Mouse (Mus musculus): ENCODE results near the gene Rab19. TPM values are rescaled to one million over a fixed set of nuclear protein-coding genes. Genes with fewer than 3 reads are reported as not detected.
"Not testable (repeated sequence)": the region's sequence is repeated elsewhere in the genome, so short reads cannot be mapped to it uniquely, and the experiment has no call there.

Rab19 gene
- polyA plus RNA-seq, 1 experiment from 2014 or later, result 0.81 TPM

DNA sequence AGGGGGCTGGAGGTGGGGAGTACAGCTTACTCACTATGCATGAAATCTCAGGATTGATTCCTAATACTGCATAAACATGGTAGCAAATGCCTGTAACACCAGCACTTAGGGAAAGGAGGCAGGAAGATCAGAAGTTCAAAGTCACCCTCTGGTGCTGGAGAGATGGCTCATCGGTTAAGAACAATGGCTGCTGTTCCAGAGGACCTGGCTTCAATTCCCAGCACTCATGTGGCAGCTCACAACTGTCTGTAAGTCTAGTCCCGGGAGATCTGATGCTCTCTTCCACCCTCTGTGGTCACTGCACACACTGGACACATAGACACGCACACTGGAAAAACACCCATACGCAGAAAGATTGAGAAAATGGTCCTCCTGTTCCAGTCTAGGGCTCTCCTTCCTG lies 52.2 kb downstream of the Rab19 start:
- Histone ChIP-seq H3K4me3 (replicated peaks) (no peak overlapping the region), H3K4me1 (replicated peaks) (no peaks in the 10 kb centered on the region), H3K9me3 (no peaks in the 10 kb centered on the region), H3K27me3 (no peaks in the 10 kb centered on the region), H3K36me3 (no peaks in the 10 kb centered on the region), H3K27ac (no peak overlapping the region), H3K9ac (replicated peaks) (no peak overlapping the region), H3K4me2 (no peak overlapping the region)
- ATAC-seq (ENCODE audit: insufficient number of reproducible peaks, insufficient read depth, low FRiP score, low TSS enrichment, low read depth), result no peak
- 88% methylated on average over 4 of the region's 4 CpGs for WGBS

DNA sequence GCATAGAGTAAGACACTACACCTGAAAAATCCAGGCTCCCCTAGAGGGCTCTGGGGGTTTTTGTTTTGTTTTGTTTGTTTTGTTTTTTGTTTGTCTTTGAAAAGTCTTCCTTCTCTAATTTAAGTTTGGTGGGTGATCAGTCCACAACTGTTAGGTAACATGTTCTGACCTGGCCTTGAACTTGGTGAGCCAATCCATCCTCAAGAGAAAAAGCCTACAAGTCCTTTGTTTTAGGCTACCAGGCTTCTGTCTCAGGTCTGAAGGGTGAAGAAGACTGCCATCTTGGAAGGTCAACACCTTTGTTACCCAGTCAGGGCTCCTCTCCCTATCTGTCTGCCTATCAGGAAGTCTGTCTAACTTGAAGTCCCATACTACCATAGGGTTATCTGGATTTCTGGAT lies 52.7 kb downstream of the Rab19 start:
- no peaks in the 10 kb centered on the region for H3K9me3 ChIP-seq
- no peak overlapping the region for H3K4me2 ChIP-seq
- H3K27ac ChIP-seq, result no peak overlapping the region
- no peak overlapping the region for H3K4me3 ChIP-seq (replicated peaks)
- H3K4me1 ChIP-seq (replicated peaks), result no peaks in the 10 kb centered on the region
- no peak overlapping the region for H3K9ac ChIP-seq (replicated peaks)
- no peaks in the 10 kb centered on the region for H3K27me3 ChIP-seq
- H3K36me3 ChIP-seq, result no peaks in the 10 kb centered on the region
- ATAC-seq (ENCODE audit: insufficient number of reproducible peaks, insufficient read depth, low FRiP score, low TSS enrichment, low read depth), result no peak

DNA sequence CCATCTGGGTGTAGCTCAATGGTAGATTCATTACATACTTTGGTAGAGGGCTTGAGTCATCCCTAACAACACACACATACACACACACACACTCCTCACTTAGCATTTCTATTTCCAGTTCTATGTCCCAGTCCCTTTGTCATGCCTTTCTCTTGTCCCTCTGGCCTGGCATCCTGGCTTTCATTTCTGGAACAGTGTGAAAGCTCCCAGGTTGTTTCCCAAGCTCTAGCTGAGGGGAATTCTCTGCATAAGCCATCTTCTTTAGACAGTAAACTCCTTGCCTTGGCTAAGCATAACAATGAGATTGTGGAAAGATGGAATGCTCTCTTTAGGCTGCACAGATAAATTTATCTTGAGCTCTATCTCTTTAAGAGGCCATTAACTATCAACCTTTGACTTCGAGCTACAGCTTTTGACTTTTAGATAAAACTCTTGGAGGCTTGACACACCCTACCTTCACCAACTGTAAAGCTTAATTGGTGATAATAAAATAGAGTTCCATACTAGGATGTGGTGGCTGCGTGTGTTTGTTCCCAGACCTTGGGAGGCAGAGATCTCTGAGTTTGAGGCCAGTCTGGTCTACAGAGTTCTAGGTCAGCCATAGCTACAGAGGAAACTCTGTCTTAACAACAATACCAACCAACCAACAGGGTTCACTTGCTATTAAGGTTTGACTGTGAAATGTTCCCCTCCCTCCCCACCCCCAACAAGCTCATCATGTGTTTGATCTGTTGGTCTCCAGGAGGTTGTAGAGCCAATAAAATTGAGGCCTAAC lies 53.3 kb downstream of the Rab19 start:
- Histone ChIP-seq H3K4me1 (replicated peaks) (no peaks in the 10 kb centered on the region), H3K27ac (no peak overlapping the region), H3K9me3 (no peaks in the 10 kb centered on the region), H3K9ac (replicated peaks) (no peak overlapping the region), H3K27me3 (no peaks in the 10 kb centered on the region; the same call in 1 of the 2 replicates), H3K4me2 (no peak overlapping the region), H3K4me3 (replicated peaks) (no peak overlapping the region), H3K36me3 (no peaks in the 10 kb centered on the region)
- no peak for ATAC-seq (ENCODE audit: insufficient number of reproducible peaks, insufficient read depth, low FRiP score, low TSS enrichment, low read depth)
- 83% methylated on average over 2 of the region's 2 CpGs for WGBS

DNA sequence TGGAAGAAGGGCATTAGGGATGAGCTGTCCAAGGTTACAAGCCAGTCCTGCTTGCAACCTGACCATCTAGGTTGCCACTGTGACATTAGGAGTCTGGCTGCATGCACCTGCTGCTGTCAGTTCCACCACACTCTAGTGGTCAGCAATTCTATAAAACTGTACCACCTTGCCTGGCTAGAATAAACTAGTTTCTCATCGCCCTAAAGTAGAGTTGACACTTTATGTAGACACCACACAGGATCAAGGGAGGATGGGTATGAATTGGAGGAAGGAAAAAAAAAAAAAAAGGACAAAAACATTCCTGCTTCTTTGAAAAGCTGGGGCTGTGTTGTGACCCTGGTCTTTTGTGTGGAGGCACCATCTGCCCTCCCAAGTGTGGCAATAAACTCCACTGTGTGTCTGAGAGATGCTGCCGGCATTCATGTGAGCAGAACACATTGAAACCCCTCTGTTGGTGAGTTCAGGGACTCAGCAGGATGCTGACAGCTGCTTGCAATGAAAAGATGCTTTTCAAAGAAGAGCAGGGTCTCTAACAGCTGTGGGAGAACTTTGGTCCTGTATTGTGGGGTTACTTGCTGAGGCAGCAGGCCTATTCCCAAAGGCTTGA lies 54.0 kb downstream of the Rab19 start:
- Histone ChIP-seq H3K36me3 (no peaks in the 10 kb centered on the region), H3K4me1 (replicated peaks) (no peaks in the 10 kb centered on the region), H3K27ac (no peak overlapping the region), H3K27me3 (no peaks in the 10 kb centered on the region; the same call in 1 of the 2 replicates), H3K4me3 (replicated peaks) (no peak overlapping the region), H3K9me3 (no peaks in the 10 kb centered on the region), H3K4me2 (no peak overlapping the region), H3K9ac (replicated peaks) (no peak overlapping the region)
- 68% methylated on average over 2 of the region's 2 CpGs for WGBS
- ATAC-seq (ENCODE audit: insufficient number of reproducible peaks, insufficient read depth, low FRiP score, low TSS enrichment, low read depth), result no peak

DNA sequence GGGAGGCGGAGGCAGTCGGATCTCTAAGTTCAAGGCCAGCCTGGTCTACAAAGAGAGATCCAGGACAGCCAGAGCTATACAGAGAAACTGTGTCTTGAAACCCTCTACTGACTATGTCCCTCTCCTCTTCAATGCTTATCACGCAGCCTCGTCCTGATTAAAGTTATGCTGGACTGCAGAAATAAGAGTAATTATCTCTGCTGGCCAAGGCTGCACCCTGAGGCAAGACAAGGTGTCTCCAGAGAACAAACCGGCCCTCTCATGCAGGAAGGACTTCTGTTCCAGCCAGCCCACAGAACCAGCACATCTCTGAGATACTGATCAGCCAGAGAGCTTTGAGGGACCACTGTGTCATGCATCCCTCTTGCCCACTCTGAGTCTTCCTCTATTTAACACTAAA lies 54.9 kb downstream of the Rab19 start:
- no peaks in the 10 kb centered on the region for H3K36me3 ChIP-seq
- no peaks in the 10 kb centered on the region for H3K9me3 ChIP-seq
- H3K4me1 ChIP-seq (replicated peaks), result no peaks in the 10 kb centered on the region
- no peak overlapping the region for H3K27ac ChIP-seq
- no peaks in the 10 kb centered on the region; the same call in 1 of the 2 replicates for H3K27me3 ChIP-seq
- H3K9ac ChIP-seq (replicated peaks), result no peak overlapping the region
- no peak for ATAC-seq (ENCODE audit: insufficient number of reproducible peaks, insufficient read depth, low FRiP score, low TSS enrichment, low read depth)
- no peak overlapping the region for H3K4me2 ChIP-seq
- WGBS, result 86% methylated on average over 5 of the region's 5 CpGs
- H3K4me3 ChIP-seq (replicated peaks), result no peak overlapping the region

DNA sequence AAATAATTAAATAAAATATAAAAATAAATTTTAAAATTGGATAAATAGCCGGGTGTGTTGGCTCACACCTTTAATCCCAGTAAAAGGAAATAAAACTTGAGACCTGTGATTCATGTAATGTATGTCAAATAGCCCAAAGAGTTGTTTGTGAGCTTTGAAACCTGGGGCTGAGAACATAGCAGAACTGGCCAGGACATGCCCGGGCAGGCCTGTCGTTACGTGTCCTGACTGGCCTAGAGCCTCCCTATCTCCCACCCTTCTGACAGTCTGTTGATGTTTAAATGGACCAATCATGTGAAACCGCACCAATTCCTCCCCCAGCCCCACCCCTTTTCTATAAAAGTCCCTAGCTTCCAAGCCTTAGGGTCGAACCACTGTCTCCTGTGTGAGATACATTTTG lies 56.5 kb downstream of the Rab19 start:
- not testable (repeated sequence) for H3K36me3 ChIP-seq; H3K27ac ChIP-seq; H3K4me2 ChIP-seq; ATAC-seq (ENCODE audit: insufficient number of reproducible peaks, insufficient read depth, low FRiP score, low TSS enrichment, low read depth); H3K4me1 ChIP-seq (replicated peaks); H3K9ac ChIP-seq (replicated peaks); H3K9me3 ChIP-seq; H3K27me3 ChIP-seq; H3K4me3 ChIP-seq (replicated peaks)
- WGBS, result 88% methylated on average over 6 of the region's 6 CpGs

Other genes starting within 250 kb of the Rab19 start
- 11.3 and 11.6 TPM in 2 replicates for gene Kdm7a, start 174.4 kb upstream of the Rab19 start, polyA plus RNA-seq (2016; fragmentation: Nextera tagmentation; extraction: Ambion mirVana)
- 55.7 and 60.3 TPM in 2 replicates for gene Slc37a3, start 3.5 kb upstream of the Rab19 start, polyA plus RNA-seq (2016; fragmentation: Nextera tagmentation; extraction: Ambion mirVana)
- gene Mkrn1, start 39.3 kb downstream of the Rab19 start, polyA plus RNA-seq (2016; fragmentation: Nextera tagmentation; extraction: Ambion mirVana), result 45.0 and 46.4 TPM in 2 replicates
- 34.9 and 35.3 TPM in 2 replicates for gene Dennd2a, start 176.7 kb downstream of the Rab19 start, polyA plus RNA-seq (2016; fragmentation: Nextera tagmentation; extraction: Ambion mirVana)
- gene Adck2, start 192.7 kb downstream of the Rab19 start, polyA plus RNA-seq (2016; fragmentation: Nextera tagmentation; extraction: Ambion mirVana), result 31.4 and 38.6 TPM in 2 replicates
- gene Gm42420, start 204.6 kb downstream of the Rab19 start, polyA plus RNA-seq (2016; fragmentation: Nextera tagmentation; extraction: Ambion mirVana), result 1.0 TPM in 1 of 2 replicates, not detected in the other
- gene Ndufb2, start 211.4 kb downstream of the Rab19 start, polyA plus RNA-seq (2016; fragmentation: Nextera tagmentation; extraction: Ambion mirVana), result 298 and 316 TPM in 2 replicates